Mouse (Mus musculus): ENCODE data around the gene Zfp804a.

DNA sequence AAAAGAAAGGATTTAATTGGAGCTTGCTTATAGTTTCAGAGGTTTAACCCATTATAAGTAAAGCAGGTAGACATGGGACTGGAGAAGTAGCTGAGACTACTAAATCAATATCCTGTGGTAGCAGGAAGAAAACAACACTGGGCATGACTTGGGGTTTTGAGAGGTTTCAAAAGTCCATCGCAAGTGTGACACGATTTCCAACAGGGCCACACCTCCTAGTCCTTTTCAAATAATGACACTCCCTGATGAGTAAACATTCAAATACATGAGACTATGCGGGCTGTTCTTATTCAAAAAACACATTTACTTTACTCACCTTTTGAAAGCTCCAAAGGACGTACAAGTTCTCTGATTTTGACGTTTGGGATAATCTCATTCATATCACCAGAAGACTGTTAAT lies 146.9 kb downstream of the Zfp804a start:
- no peak for TF ChIP-seq CTCF (IDR thresholded peaks at IDR 0.05; ENCODE audit: control insufficient read depth, insufficient read depth, low read length)
- TF ChIP-seq POLR2A (IDR thresholded peaks at IDR 0.05; ENCODE audit: borderline replicate concordance, control insufficient read depth, low read depth, low read length), result no peak

All from bone marrow, adult 2 months (tissue).